Mouse (Mus musculus): Measurements from ENCODE around the gene Smg8.

The Smg8 gene

GRCm38 (mm10) chr11:87046968-87047367, 39.6 kb downstream of the Smg8 start:
- peak in 1 of 2 experiments; percentile 29 for DNase-seq (ENCODE audit: low spot score in 2 of 2)

- no peak for DNase-seq (ENCODE audit: low spot score in 2 of 2)
Observed at GRCm38 (mm10) chr11:87043052-87043451, 43.5 kb downstream of the Smg8 start.

DNA sequence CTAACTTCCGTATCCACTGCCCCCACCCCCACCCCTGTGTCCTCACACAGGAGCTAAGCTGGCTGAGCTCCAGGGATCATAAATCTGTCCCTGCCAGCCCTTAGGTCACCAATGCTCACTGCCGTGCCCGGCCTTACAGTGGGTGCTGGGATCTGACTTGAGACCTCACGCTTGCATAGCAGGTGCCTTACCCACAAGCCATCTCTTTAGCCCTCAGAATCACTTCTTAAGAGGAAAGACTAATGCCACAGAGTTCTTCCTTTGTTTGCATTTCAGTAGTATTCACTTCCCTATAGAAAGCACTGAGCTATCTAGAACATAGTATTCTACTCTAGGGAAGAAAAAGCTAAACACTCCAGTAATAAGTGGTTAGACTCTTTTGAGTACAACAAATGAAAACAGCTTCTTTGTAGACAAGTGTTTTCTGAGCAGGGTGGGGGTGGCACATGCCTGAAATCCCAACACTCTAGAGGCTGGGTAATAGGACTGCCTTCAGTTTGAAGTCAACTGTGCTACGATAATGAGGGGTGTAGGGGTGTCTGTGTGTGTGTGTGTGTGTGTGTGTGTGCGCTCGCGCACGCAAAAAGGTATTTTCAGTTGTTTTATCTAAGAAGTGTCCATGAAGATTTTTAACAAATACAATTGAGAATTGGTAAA, 47.1 kb downstream of the Smg8 start:
- DNase-seq (ENCODE audit: low spot score in 2 of 2) = no peak

DNA sequence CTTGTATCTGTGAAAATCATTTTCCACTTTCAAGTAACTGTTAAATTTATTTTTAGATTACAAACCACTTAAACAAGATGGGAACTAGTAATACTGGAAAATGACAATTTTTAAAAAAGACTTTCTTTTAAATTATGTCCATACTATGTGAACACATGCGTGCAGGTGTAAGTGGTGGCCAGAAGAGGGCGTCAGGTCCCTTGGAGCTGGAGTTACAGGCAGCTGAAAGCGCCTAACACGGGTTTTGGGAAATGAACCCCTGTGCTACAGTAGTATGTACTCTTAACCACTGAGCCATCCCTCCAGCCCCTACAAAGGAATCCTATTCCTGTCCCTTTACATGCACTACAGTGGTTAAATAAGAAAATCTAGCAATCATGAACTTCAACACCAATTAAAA, 50.4 kb downstream of the Smg8 start:
- DNase-seq (ENCODE audit: low spot score in 2 of 2) = no peak

DNA sequence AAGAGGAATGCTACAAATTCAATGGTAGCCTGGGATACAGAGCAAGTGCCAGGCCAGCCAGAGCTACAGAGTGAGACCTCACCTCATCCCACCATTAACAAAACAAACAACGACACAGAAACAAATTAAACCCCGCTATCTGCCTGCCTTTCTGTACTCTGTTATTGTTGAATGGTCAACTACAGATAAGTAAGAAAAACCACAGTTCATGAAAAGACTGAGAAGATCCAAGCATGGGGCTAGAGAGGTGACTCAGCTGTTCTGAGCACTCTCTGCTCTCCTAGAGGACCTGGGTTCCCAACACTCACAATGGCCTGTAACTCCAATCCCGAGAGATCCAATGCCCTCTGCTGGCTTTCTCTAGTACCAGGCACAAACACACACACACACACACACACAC, 58.4 kb downstream of the Smg8 start:
- no peak for DNase-seq (ENCODE audit: low spot score in 2 of 2)
